Mouse (Mus musculus) lung, postnatal 0 days (tissue): Measurements from ENCODE around the gene Ror1.

ENCODE experiments used
- CTCF ChIP-seq: IDR thresholded peaks from 2 replicates; pipeline ENCODE4 v1.5.1; 2016; ENCODE audit warnings: antibody characterized with exemption, mild to moderate bottlenecking
- EP300 ChIP-seq: IDR thresholded peaks from 2 replicates; pipeline ENCODE4 v1.6.1; 2016; ENCODE audit warnings: antibody characterized with exemption, mild to moderate bottlenecking, control low read depth

- TF ChIP-seq CTCF (no peak), EP300 (no peak)
Measured at GRCm38 (mm10) chr4:100411841-100412539, 316.4 kb downstream of the Ror1 start.
